Mouse (Mus musculus): ENCODE measurements around the gene Bcat2. TPM values are rescaled to one million over a fixed set of nuclear protein-coding genes. Genes with fewer than 3 reads are reported as not detected.

The Bcat2 gene
- polyA plus RNA-seq, 1 experiment from 2014 or later: 24.7 TPM

DNA sequence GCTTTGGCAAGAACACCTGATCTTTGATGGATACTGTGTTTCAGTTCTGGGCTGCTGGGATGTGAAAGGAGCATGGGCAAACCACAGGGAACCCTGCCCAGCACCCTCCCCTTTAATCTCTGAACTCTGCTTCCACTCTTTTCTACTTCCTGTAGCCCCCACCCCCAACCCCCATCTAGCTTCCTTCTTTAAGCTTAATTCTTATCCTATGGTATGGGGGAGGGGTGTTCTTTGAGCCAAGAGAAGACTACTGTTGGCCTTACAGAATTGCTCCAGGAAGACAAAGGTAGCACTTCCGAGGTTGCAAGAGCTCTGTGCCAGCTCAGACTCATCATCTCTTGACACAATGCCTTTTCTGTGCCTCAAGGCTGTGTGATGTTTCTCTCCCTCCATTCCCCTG is 2.0 kb downstream of the Bcat2 start:
- H3K27ac ChIP-seq (ENCODE audit: low read depth, low read length): no peak overlapping the region
- H3K27me3 ChIP-seq (ENCODE audit: control insufficient read depth, insufficient read depth, low read length): no peaks in the 10 kb centered on the region
- ATAC-seq (ENCODE audit: low FRiP score): no peak
- no peak overlapping the region for H3K4me3 ChIP-seq (ENCODE audit: low read depth, low read length)
- no peak overlapping the region for H3K9ac ChIP-seq (ENCODE audit: low read length)
- no peaks in the 10 kb centered on the region for H3K9me3 ChIP-seq (ENCODE audit: control insufficient read depth, low read length)
- no peak overlapping the region for H3K4me2 ChIP-seq
- peaks cover 8% of the 10 kb centered on the region for H3K4me1 ChIP-seq (ENCODE audit: control insufficient read depth, insufficient read depth, low read length)
- DNase-seq (ENCODE audit: low spot score, missing footprints): no peak
- WGBS: 68% methylated on average over 1 of the region's 1 CpGs
- H3K36me3 ChIP-seq (ENCODE audit: control insufficient read depth, insufficient read depth, low read length): no peaks in the 10 kb centered on the region

DNA sequence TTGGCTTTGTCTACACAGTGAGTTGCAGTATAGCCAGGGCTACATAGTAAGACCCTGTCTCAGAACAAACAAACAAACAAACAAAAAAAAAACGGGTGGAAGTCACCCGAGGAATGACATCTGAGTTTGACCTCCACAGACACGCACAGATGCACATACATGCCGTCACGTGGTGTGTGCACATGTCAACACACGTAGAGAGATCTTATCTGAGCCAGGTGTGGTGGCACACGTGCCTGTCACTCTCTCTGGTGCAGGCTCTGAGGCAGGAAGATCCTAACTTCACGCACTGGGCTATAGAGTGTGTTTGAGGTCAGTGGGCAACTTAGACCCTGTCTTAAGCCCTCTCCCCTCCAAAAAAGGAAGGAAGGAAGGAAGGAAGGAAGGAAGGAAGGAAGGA is 4.0 kb downstream of the Bcat2 start:
- ATAC-seq (ENCODE audit: low FRiP score) (no peak), DNase-seq (ENCODE audit: low spot score, missing footprints) (peak; percentile 12)
- Histone ChIP-seq H3K4me2 (no peak overlapping the region), H3K4me1 (ENCODE audit: control insufficient read depth, insufficient read depth, low read length) (peaks cover 5% of the 10 kb centered on the region; the same call in 1 of the 2 replicates), H3K27ac (ENCODE audit: low read depth, low read length) (no peak overlapping the region), H3K36me3 (ENCODE audit: control insufficient read depth, insufficient read depth, low read length) (no peaks in the 10 kb centered on the region), H3K4me3 (ENCODE audit: low read depth, low read length) (no peak overlapping the region), H3K9me3 (ENCODE audit: control insufficient read depth, low read length) (no peaks in the 10 kb centered on the region), H3K27me3 (ENCODE audit: control insufficient read depth, insufficient read depth, low read length) (no peaks in the 10 kb centered on the region), H3K9ac (ENCODE audit: low read length) (no peak overlapping the region)
- WGBS: 83% methylated on average over 8 of the region's 8 CpGs

DNA sequence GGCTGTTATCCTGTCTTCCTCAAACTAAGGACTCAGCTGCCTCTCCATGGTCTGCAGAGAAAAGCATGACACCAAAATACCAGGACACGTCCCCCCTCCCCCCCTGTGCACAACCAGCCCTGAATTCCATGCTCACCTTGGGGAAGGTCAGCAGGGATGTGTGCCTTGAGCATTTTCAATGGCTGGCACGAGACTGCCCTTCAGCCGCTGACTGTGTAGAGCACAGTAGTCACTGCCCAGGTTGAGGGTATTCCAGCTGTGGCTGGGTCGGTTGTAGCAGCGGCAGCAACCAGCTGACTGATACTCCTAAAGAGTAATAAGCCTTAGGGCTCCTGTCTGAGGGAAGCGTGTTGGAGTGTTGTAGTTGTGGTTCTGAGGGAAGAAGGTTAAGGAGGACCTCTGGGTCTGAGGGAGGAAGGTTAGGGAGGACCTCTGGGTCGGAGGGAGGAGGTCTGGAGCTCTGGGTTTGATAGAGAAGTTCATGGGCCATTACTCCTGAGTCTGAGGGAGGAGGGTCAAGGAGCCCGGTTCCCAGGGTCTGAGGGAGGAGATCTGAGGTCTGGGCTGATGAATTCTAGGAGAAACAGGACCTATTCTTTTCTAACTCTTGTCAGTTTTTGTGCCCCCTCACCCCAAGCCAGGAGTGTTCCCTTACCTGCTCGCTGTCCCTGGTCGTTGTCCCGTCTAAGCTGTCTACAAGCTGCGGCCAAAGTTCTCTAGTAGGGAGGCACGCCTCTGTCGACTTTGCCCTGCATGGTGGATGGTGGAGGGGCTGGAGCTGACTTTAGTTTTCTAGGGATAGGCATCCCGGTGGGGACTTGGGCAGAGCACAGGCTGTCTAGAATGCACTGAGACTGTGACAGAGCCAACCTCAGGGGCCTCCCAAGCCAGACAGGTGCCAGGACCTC is 4.8 kb downstream of the Bcat2 start:
- peak; percentile 56 for DNase-seq (ENCODE audit: low spot score, missing footprints)
- ATAC-seq (ENCODE audit: low FRiP score): no peak
- WGBS: 88% methylated on average over 15 of the region's 15 CpGs
- Histone ChIP-seq H3K4me2 (no peak overlapping the region), H3K9ac (ENCODE audit: low read length) (no peak overlapping the region), H3K4me1 (ENCODE audit: control insufficient read depth, insufficient read depth, low read length) (peaks cover 5% of the 10 kb centered on the region; the same call in 1 of the 2 replicates), H3K27me3 (ENCODE audit: control insufficient read depth, insufficient read depth, low read length) (no peaks in the 10 kb centered on the region), H3K36me3 (ENCODE audit: control insufficient read depth, insufficient read depth, low read length) (no peaks in the 10 kb centered on the region), H3K9me3 (ENCODE audit: control insufficient read depth, low read length) (no peaks in the 10 kb centered on the region), H3K4me3 (ENCODE audit: low read depth, low read length) (no peak overlapping the region), H3K27ac (ENCODE audit: low read depth, low read length) (no peak overlapping the region)

DNA sequence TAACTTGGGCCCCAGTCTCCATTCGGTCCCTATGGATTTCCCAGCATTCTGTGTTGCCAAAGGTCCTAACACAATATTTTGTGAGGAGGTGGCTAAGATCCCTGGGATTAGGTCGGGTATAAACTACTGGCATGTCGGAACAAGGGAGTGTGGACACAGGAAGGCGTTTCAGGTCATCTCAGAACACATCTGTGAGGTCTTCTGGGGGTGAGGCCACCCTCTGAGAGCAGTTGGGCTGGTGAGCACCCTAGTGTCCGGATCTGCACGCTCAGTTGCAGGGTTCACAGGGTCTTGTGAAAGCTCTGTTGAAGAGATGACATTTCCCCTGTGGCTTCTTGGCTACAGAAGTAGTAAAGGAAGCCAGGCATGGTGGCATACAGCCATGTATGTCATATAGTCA is 16.0 kb downstream of the Bcat2 start:
- Histone ChIP-seq H3K36me3 (ENCODE audit: control insufficient read depth, insufficient read depth, low read length) (no peaks in the 10 kb centered on the region; the same call in 1 of the 2 replicates), H3K4me2 (no peak overlapping the region), H3K9me3 (ENCODE audit: control insufficient read depth, low read length) (no peaks in the 10 kb centered on the region), H3K9ac (ENCODE audit: low read length) (no peak overlapping the region), H3K4me3 (ENCODE audit: low read depth, low read length) (no peak overlapping the region), H3K4me1 (ENCODE audit: control insufficient read depth, insufficient read depth, low read length) (peaks cover 2% of the 10 kb centered on the region; the same call in 1 of the 2 replicates), H3K27me3 (ENCODE audit: control insufficient read depth, insufficient read depth, low read length) (no peaks in the 10 kb centered on the region), H3K27ac (ENCODE audit: low read depth, low read length) (no peak overlapping the region)
- ATAC-seq (ENCODE audit: low FRiP score): no peak
- WGBS: 91% methylated on average over 6 of the region's 6 CpGs
- DNase-seq (ENCODE audit: low spot score, missing footprints): no peak

DNA sequence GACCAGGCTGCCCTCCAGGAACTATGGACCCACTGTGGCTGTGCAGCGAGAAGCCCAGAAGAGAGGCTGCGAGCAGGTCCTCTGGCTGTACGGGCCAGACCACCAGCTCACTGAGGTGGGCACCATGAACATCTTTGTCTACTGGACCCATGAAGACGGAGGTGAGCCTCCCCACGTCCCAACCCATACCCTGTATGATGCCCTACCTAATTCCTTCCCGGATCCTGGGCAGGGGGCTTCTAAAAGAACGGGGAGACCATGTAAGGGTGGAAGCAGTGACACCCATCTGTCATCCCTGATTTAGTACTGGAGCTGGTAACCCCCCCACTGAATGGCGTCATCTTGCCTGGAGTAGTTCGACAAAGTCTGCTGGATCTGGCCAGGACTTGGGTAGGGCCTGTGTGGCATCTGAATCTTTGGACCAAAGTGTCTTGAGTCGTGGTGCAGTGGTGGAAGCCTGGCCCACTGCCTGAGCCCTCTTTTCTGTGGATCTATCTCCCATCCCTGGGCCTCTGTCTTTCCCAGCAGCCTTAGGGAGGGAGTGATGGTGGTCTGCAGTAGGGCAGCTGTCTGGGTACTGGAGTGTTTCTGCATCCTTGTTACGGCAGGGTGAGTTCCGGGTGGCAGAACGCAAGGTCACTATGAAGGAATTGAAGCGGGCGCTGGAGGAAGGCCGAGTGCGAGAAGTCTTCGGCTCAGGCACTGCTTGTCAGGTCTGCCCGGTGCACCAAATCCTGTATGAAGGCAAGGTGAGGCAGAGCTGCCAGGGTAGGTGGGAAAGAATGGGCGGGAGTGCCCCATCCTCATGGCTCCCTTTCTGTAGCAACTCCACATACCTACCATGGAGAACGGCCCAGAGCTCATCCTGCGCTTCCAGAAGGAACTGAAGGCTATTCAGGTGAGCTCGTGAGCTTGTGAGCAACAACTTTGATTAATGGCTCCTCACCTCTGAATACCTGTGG is 18.0 kb downstream of the Bcat2 start:
- no peaks in the 10 kb centered on the region for H3K36me3 ChIP-seq (ENCODE audit: control insufficient read depth, insufficient read depth, low read length)
- 93% methylated on average over 23 of the region's 23 CpGs for WGBS

DNA sequence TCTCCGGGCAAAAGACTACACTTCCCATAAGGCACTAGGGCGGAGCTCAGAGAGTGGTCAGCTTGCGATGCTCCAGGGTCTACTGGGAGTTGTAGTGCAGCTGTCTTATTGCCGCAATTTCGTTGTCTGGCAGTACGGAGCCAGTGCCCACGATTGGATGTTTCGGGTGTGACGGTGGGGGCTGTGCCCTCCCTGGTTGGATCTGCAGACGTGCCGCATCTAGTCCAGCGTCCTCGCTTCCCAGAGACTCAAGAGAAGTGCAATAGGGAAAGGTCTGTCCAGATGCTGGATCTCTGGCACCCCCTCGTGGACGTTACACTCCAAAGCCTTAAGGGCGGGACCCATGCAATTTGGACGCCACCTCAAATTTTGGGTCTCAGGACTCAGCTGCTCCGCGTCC is 19.2 kb downstream of the Bcat2 start:
- Histone ChIP-seq H3K9ac (ENCODE audit: low read length) (peak overlapping the region; percentile 45; the same call in 1 of the 2 replicates), H3K27ac (ENCODE audit: low read depth, low read length) (no peak overlapping the region), H3K4me3 (ENCODE audit: low read depth, low read length) (peak overlapping the region; percentile 30), H3K4me2 (peak overlapping the region; percentile 36), H3K9me3 (ENCODE audit: control insufficient read depth, low read length) (no peaks in the 10 kb centered on the region), H3K36me3 (ENCODE audit: control insufficient read depth, insufficient read depth, low read length) (no peaks in the 10 kb centered on the region), H3K4me1 (ENCODE audit: control insufficient read depth, insufficient read depth, low read length) (peaks cover 2% of the 10 kb centered on the region; the same call in 1 of the 2 replicates), H3K27me3 (ENCODE audit: control insufficient read depth, insufficient read depth, low read length) (no peaks in the 10 kb centered on the region)
- ATAC-seq (ENCODE audit: low FRiP score) (peak; percentile 97), DNase-seq (ENCODE audit: low spot score, missing footprints) (peak; percentile 98)
- 4% methylated on average over 19 of the region's 19 CpGs for WGBS

More for the DNA sequence above, 18.0 kb downstream of the Bcat2 start:
- no peaks in the 10 kb centered on the region for H3K9me3 ChIP-seq (ENCODE audit: control insufficient read depth, low read length)
- no peaks in the 10 kb centered on the region for H3K27me3 ChIP-seq (ENCODE audit: control insufficient read depth, insufficient read depth, low read length)
- no peak overlapping the region for H3K4me2 ChIP-seq
- H3K27ac ChIP-seq (ENCODE audit: low read depth, low read length): no peak overlapping the region
- H3K4me3 ChIP-seq (ENCODE audit: low read depth, low read length): no peak overlapping the region
- no peak overlapping the region for H3K9ac ChIP-seq (ENCODE audit: low read length)
- peaks cover 2% of the 10 kb centered on the region; the same call in 1 of the 2 replicates for H3K4me1 ChIP-seq (ENCODE audit: control insufficient read depth, insufficient read depth, low read length)
- DNase-seq (ENCODE audit: low spot score, missing footprints) (no peak), ATAC-seq (ENCODE audit: low FRiP score) (no peak)

DNA sequence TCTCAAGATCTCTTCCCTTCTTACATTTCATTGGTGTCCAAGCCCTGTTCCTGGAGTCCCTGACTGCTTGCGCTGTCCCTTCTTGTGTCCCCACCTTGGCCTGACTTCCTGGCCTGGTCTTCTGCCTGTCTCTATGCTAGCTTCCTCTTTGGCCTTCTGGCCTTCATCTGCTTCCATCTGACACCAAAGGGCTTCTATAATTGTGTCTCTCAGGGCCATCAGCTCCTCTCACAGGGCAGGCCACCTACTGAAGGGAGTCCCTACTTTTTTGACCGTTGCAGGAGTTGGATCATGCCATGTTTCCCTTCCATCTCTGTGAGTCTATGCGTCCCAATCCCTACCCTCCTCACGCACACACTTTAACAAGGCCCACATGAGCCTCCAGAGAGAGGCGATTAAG is 19.9 kb downstream of the Bcat2 start:
- H3K36me3 ChIP-seq (ENCODE audit: control insufficient read depth, insufficient read depth, low read length): no peaks in the 10 kb centered on the region
- WGBS: 96% methylated on average over 5 of the region's 5 CpGs
- DNase-seq (ENCODE audit: low spot score, missing footprints) (no peak), ATAC-seq (ENCODE audit: low FRiP score) (no peak)
- H3K9me3 ChIP-seq (ENCODE audit: control insufficient read depth, low read length): no peaks in the 10 kb centered on the region
- no peak overlapping the region for H3K9ac ChIP-seq (ENCODE audit: low read length)
- no peak overlapping the region for H3K4me3 ChIP-seq (ENCODE audit: low read depth, low read length)
- H3K27ac ChIP-seq (ENCODE audit: low read depth, low read length): no peak overlapping the region
- H3K4me2 ChIP-seq: no peak overlapping the region; the same call in 1 of the 2 replicates
- H3K27me3 ChIP-seq (ENCODE audit: control insufficient read depth, insufficient read depth, low read length): no peaks in the 10 kb centered on the region
- H3K4me1 ChIP-seq (ENCODE audit: control insufficient read depth, insufficient read depth, low read length): peaks cover 2% of the 10 kb centered on the region; the same call in 1 of the 2 replicates

DNA sequence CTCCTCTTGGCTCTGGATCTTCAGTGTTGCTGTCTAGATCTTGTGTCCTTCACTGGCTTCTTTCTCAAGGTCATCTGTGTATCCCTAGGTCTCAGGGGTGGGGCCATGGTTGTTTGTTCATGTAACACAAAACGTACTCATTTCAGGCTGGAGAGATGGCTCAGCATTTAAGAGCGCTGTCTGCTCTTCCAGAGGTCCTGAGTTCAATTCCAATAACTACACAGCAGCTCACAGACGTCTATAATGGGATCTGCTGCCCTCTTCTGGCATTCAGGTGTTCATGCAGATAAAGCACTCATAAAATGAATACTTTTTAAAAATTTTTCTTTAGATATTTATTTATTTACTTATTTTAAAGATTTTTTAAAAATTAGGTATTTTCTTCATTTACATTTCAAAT is 20.9 kb downstream of the Bcat2 start:
- H3K4me3 ChIP-seq (ENCODE audit: low read depth, low read length): no peak overlapping the region
- H3K4me1 ChIP-seq (ENCODE audit: control insufficient read depth, insufficient read depth, low read length): peaks cover 2% of the 10 kb centered on the region; the same call in 1 of the 2 replicates
- no peak for ATAC-seq (ENCODE audit: low FRiP score)
- WGBS: 61% methylated on average over 3 of the region's 3 CpGs
- DNase-seq (ENCODE audit: low spot score, missing footprints): no peak
- H3K9me3 ChIP-seq (ENCODE audit: control insufficient read depth, low read length): no peaks in the 10 kb centered on the region
- no peaks in the 10 kb centered on the region for H3K27me3 ChIP-seq (ENCODE audit: control insufficient read depth, insufficient read depth, low read length)
- H3K4me2 ChIP-seq: no peak overlapping the region
- no peaks in the 10 kb centered on the region for H3K36me3 ChIP-seq (ENCODE audit: control insufficient read depth, insufficient read depth, low read length)
- no peak overlapping the region for H3K27ac ChIP-seq (ENCODE audit: low read depth, low read length)
- no peak overlapping the region for H3K9ac ChIP-seq (ENCODE audit: low read length)
